Mouse (Mus musculus) cerebellum, adult 9-10 months (tissue): ENCODE measurements around the gene 4933416C03Rik.

Experiments used
- DNase-seq: peaks from one replicate; pipeline ENCODE4 v3.0.0; 2022

Gene 4933416C03Rik

GRCm38 (mm10) chr10:116113867-116114474 lies at the start of gene 4933416C03Rik:
4933416C03Rik (minus strand) TSS chr10:116113917.
- no peak for DNase-seq

GRCm38 (mm10) chr10:116162338-116162737 lies 48.6 kb upstream of the 4933416C03Rik start:
- no peak for DNase-seq

- no peak for DNase-seq
Measured at GRCm38 (mm10) chr10:116156699-116157098, 43.0 kb upstream of the 4933416C03Rik start.

GRCm38 (mm10) chr10:116154707-116155106 lies 41.0 kb upstream of the 4933416C03Rik start:
- no peak for DNase-seq

- no peak for DNase-seq
Measured at GRCm38 (mm10) chr10:116146091-116146490, 32.4 kb upstream of the 4933416C03Rik start.

GRCm38 (mm10) chr10:116143684-116144083 lies 30.0 kb upstream of the 4933416C03Rik start:
- peak; percentile 31 for DNase-seq

- DNase-seq: peak; percentile 63
Measured at GRCm38 (mm10) chr10:116140226-116140625, 26.5 kb upstream of the 4933416C03Rik start.

GRCm38 (mm10) chr10:116135187-116135586 lies 21.5 kb upstream of the 4933416C03Rik start:
- DNase-seq: no peak

GRCm38 (mm10) chr10:116132233-116132632 lies 18.5 kb upstream of the 4933416C03Rik start:
- DNase-seq: no peak

- no peak for DNase-seq
Measured at GRCm38 (mm10) chr10:116131223-116131622, 17.5 kb upstream of the 4933416C03Rik start.

GRCm38 (mm10) chr10:116130401-116130800 lies 16.7 kb upstream of the 4933416C03Rik start:
- DNase-seq: peak; percentile 24

GRCm38 (mm10) chr10:116125364-116125763 lies 11.6 kb upstream of the 4933416C03Rik start:
- no peak for DNase-seq

- DNase-seq: no peak
Measured at GRCm38 (mm10) chr10:116123808-116124207, 10.1 kb upstream of the 4933416C03Rik start.

- DNase-seq: no peak
Measured at GRCm38 (mm10) chr10:116121463-116121862, 7.7 kb upstream of the 4933416C03Rik start.

- DNase-seq: no peak
Measured at GRCm38 (mm10) chr10:116117060-116117459, 3.3 kb upstream of the 4933416C03Rik start.

- no peak for DNase-seq
Measured at GRCm38 (mm10) chr10:116115881-116116677, 2.4 kb upstream of the 4933416C03Rik start.

- DNase-seq: no peak
Measured at GRCm38 (mm10) chr10:116112868-116113267, 849 bp downstream of the 4933416C03Rik start.

GRCm38 (mm10) chr10:116108730-116109129 lies 5.0 kb downstream of the 4933416C03Rik start:
- no peak for DNase-seq

- DNase-seq: peak; percentile 90
Measured at GRCm38 (mm10) chr10:116108176-116108575, 5.5 kb downstream of the 4933416C03Rik start.

GRCm38 (mm10) chr10:116098470-116098869 lies 15.2 kb downstream of the 4933416C03Rik start:
- no peak for DNase-seq

- no peak for DNase-seq
Measured at GRCm38 (mm10) chr10:116096466-116096865, 17.3 kb downstream of the 4933416C03Rik start.

GRCm38 (mm10) chr10:116083965-116084364 lies 29.8 kb downstream of the 4933416C03Rik start:
- peak; percentile 69 for DNase-seq

GRCm38 (mm10) chr10:116080841-116081240 lies 32.9 kb downstream of the 4933416C03Rik start:
- peak; percentile 89 for DNase-seq

- DNase-seq: no peak
Measured at GRCm38 (mm10) chr10:116079396-116079795, 34.3 kb downstream of the 4933416C03Rik start.
